Mouse (Mus musculus) CH12.LX (cell line): ENCODE measurements around the gene Ubald2.

Experiments used
- CHD2 ChIP-seq: IDR thresholded peaks from 2 replicates; pipeline ENCODE4 v1.6.1; 2011; ENCODE audit warnings: low read length, improper control_type of control experiment
- CTCF ChIP-seq, 2 experiments: IDR thresholded peaks in 1 of 2; conservative IDR thresholded peaks in 1 of 2; 2 replicates each; pipeline ENCODE4 v1.5.1; 2011 to 2012; ENCODE audit warnings: low read depth in 2 of 2, low read length in 2 of 2, improper control_type of control experiment in 1 of 2, inconsistent platforms in 1 of 2, mild to moderate bottlenecking in 1 of 2, moderate library complexity in 1 of 2
- MAFK ChIP-seq: IDR thresholded peaks from 2 replicates; pipeline ENCODE4 v1.6.1; 2011; ENCODE audit warnings: low read length, improper control_type of control experiment; ENCODE audit not compliant: insufficient replicate concordance
- NELFE ChIP-seq: IDR thresholded peaks from 2 replicates; pipeline ENCODE4 v1.6.1; 2011; ENCODE audit warnings: low read depth, low read length, improper control_type of control experiment
- POLR2A ChIP-seq: IDR thresholded peaks from 2 replicates; pipeline ENCODE4 v1.6.1; 2011; ENCODE audit warnings: low read depth, mild to moderate bottlenecking, improper control_type of control experiment, low read length
- POLR2AphosphoS2 ChIP-seq: IDR thresholded peaks from 2 replicates; pipeline ENCODE4 v1.6.1; 2011; ENCODE audit warnings: low read depth, low read length, improper control_type of control experiment
- SMC3 ChIP-seq: IDR thresholded peaks from 2 replicates; pipeline ENCODE4 v1.6.1; 2011; ENCODE audit warnings: low read depth, low read length, improper control_type of control experiment
- TCF12 ChIP-seq: IDR thresholded peaks from 2 replicates; pipeline ENCODE4 v1.6.1; 2014; ENCODE audit warnings: low read depth, mild to moderate bottlenecking, inconsistent platforms, low read length, improper control_type of control experiment
- UBTF ChIP-seq: IDR thresholded peaks from 2 replicates; pipeline ENCODE4 v1.6.1; 2012; ENCODE audit warnings: low read depth, mild to moderate bottlenecking, inconsistent platforms, low read length, improper control_type of control experiment, moderate library complexity
- USF1 ChIP-seq: IDR thresholded peaks from 2 replicates; pipeline ENCODE4 v1.6.1; 2014; ENCODE audit warnings: low read depth, mild to moderate bottlenecking, inconsistent platforms, low read length, improper control_type of control experiment
- ZKSCAN1 ChIP-seq: IDR thresholded peaks from 2 replicates; pipeline ENCODE4 v1.6.1; 2012; ENCODE audit warnings: low read depth, inconsistent platforms, low read length, improper control_type of control experiment, borderline replicate concordance
- ZNF384 ChIP-seq: IDR thresholded peaks from 2 replicates; pipeline ENCODE4 v1.6.1; 2012; ENCODE audit warnings: low read depth, low read length, improper control_type of control experiment, inconsistent platforms

- TF ChIP-seq USF1, result no peak
- no peak for TF ChIP-seq UBTF
- TF ChIP-seq ZKSCAN1, result no peak
- no peak for TF ChIP-seq POLR2A
- TF ChIP-seq CHD2, result no peak
- no peak for TF ChIP-seq CTCF (conservative IDR thresholded peaks at IDR 0.05 in 1 of 2, IDR thresholded peaks at IDR 0.05 in 1 of 2; ENCODE audit: low read depth in 2 of 2, low read length in 2 of 2)
- TF ChIP-seq ZNF384, result no peak
- TF ChIP-seq TCF12, result no peak
- no peak for TF ChIP-seq NELFE
- TF ChIP-seq MAFK, result no peak
- no peak for TF ChIP-seq SMC3
- TF ChIP-seq POLR2AphosphoS2, result no peak
These were observed 37.0 kb downstream of the Ubald2 start for GRCm38 (mm10) chr11:116470896-116471295.
